Mouse (Mus musculus) mature B cell (primary cell): ENCODE results near the gene Pml.

ENCODE experiments used
- in situ Hi-C: fragments of 300-500 bp; cut with MboI; formaldehyde crosslinking; loops from 2 replicates; pipeline ENCODE4 v1.14.3; 2019

Gene Pml

DNA sequence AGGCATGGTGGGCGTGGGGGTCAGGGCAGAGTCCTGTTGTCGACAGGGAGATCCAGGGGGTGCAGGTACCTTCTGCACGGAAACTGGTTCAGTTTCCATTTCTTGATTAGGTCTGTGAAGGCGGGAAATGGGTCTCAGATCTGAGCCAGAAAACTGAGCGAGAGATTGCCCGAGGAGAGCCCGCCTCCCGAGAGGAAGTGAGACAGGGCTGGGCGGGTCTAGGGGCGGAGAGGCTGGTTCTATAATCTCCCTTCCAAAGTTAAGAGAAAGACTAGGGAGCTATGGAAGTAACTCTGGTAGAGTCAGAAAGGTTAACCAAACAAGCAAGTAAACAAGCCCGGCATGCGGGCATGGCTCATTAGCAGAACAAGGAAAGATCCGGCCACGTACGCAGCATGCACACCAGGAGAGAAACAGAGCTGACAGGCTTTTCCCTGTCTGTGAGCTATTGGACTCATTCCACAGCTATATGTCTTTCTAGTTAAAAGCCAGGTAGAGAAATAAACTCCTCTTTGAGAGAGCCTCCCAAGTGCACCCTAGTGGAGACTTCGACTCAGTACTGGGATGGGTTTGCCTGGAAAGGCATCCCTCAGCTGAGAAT, at the start of gene Pml:
TSS of gene Pml (minus strand) at position 195 of the 601 bp plus-strand sequence.
- in situ Hi-C loops: no loop called here

GRCm38 (mm10) chr9:58297961-58298477, 48.4 kb upstream of the Pml start:
- in situ Hi-C loops: no loop called here

GRCm38 (mm10) chr9:58297065-58297464, 47.5 kb upstream of the Pml start:
- in situ Hi-C loops: no loop called here

GRCm38 (mm10) chr9:58295766-58296361, 46.3 kb upstream of the Pml start:
- in situ Hi-C loops: no loop called here

GRCm38 (mm10) chr9:58295345-58295744, 45.8 kb upstream of the Pml start:
- in situ Hi-C loops: no loop called here

- in situ Hi-C loops: no loop called here
These were observed 44.9 kb upstream of the Pml start for GRCm38 (mm10) chr9:58294527-58294926.

GRCm38 (mm10) chr9:58289901-58290300, 40.3 kb upstream of the Pml start:
- in situ Hi-C loops: no loop called here

GRCm38 (mm10) chr9:58289090-58289489, 39.5 kb upstream of the Pml start:
- in situ Hi-C loops: no loop called here

DNA sequence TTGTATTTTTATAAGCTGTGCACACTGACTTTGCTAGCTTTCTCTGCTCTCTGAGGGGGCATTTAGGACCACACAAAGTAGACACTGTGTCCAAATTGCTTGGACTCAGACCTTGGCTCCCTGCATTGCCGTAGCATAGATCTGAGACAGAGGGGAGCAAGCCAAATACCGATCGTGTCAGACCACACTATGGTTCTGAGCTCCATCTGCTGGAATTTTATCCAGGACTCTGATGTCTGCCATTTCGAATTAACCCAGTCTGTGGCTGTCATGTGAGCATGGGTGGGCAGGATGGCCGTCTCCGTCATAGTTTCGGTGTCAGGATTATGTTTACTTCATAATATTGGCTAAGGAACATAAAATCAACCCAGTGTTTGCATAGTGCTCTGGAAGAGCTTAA, 33.8 kb upstream of the Pml start:
- in situ Hi-C loops: loop anchor here (5.0 kb wide), 1 partner anchor 41 kb away; no protein-coding TSS in a partner anchor

DNA sequence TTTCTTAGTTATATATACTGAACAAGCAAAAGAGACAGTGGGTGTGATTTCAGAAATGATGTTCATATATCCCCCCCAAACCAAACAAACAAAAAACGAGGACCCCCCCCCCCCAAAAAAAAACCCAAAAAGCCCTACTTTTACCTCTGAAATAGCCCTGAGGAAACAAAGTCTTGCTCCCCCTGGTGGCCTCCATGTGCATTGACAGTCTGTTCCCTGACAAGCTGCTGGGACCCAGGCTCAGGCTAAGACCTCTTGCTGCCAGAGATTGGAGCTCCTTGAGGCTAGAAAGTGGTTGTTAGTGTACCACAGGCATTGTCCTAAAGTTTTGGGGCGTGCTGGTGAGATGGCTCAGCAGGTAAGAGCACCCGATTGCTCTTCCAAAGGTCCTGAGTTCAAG, 32.0 kb upstream of the Pml start:
- in situ Hi-C loops: loop anchor here (5.0 kb wide), 1 partner anchor 39 kb away; no protein-coding TSS in a partner anchor

DNA sequence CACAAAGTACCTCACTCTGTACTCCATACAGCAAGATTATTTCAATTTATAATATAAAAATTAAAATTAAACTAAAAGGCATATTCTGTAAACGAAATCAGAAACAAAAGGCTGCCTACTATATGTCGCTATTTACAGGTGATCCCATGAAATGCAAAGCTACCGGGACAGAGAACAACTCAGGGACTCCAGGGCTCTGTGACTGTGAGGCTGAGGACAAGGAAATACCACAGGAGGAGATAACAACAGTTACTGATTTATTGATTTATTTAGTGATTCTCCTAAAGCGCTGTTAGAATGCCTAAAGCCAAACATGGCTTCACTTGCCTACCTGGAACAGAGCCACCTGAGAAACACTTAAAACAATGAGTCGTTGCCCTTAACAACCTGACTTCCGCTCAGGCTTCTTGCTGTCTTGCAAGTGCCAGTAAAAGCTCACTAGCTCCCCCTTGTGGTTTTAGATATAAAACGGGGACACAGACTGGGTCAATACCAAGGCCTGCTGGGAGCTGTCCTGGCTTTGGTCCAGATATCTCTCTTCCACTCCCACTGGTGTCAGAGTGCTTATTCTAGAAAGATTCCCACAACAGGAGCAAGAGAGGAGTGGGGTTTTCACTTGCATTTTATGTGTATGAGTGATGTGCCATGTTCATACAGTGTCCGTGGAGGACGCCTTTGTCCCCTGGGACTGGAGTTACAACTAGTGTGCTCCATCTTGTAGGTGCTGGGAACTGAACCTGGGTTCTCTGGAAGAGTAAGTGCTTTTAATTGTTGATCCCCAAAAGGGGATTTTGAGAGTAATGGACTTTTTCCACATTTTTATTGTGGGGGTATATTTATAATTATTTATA, 30.9 kb upstream of the Pml start:
- in situ Hi-C loops: loop anchor here (5.0 kb wide), 1 partner anchor 38 kb away; no protein-coding TSS in a partner anchor

DNA sequence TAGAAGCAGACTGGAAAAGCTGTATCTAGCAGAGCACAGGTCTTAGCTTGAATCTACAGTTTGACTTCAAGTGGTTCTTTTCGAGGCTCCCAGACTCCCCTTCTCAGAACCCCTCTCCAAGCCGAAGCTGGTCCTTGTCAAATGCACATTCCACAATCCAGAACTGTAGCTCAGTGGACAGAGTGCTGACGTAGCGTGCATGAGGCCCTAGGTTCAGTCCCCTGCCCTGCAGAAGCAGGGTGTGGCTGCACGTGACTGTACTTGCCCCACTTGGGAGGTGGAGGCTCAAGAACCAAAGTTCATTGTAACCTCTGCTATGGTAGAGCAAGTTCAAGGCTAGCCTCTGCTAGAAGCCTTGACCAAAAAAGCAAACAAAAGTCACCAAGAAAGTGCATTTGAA, 30.2 kb upstream of the Pml start:
- in situ Hi-C loops: loop anchor here (5.0 kb wide), 1 partner anchor 37 kb away; no protein-coding TSS in a partner anchor

DNA sequence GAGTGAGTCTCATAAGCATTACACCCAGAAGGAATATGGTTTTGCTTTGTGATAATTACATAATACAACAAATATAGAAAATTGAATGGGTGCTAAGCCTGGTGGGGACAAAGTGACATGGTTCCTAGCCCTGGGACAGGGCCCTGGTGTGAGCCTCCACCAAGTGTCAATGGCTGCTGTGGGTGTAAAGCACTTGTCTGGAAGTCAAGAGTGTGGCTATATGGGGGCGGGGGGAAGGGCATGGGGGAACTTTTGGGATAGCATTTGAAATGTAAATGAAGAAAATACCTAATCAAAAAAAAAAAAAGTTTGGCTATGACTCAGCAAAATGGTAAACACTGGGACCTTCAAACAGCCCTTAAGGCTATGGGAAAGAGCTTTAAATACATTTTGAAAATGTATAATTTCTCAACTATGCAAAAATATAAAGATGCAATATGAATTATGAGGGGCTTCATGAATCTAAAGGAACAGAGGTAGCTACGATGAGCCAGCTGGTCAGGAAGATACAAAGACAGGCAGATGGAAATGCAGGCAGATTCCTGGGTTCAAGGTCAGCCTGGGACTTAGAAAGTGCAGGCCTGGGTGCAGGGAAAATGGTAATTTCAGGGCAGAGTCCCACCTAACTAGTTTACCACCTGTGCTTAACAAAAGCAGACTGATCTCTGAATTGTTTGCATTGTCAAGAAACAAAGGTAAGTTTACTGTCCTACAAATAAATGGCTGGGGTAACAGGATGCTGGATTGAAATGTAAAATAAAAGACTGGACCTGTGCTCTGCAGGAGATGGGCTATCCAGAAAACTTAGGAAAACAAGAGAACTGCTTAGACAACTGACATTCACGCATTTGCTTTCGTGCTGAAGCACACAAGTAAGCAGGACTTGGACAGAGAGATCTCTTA, 29.5 kb upstream of the Pml start:
- in situ Hi-C loops: no loop called here

DNA sequence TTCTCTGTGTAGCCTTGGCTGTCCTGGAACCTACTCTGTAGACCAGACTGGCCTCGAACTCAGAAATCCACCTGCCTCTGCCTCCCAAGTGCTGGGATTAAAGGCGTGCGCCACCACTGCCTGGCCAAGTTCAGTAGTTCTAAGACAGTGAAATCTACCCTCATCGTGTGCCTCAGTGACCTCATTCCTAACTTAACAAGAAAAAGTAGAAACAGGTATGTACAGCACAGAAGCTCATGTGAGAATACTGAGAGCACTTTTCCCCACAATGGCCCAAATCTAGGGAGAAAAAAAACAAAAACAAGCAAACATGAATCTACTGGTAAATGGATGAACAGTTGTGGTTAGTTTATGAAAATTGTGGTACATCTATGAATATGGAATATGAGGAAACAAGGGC, 28.7 kb upstream of the Pml start:
- in situ Hi-C loops: no loop called here

DNA sequence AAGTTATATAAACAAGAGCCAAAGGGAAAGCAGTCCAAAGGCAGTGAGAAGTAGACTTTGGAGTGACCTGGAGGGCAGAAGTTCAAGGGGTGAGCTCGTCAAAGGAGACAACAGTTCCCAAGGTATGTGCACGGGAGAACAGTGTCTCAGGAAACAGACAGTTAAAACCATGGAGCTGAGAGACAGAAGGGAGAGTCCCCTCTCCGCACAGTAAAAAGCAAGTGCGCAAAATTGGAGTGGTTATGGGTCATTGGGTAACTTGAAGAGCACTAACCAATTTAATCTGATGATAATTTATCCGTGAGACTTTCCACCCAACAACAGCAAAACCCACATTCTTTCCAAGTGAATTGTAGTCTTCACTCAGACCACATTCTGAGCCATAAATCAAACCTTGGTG, 26.8 kb upstream of the Pml start:
- in situ Hi-C loops: no loop called here

- in situ Hi-C loops: no loop called here
These were observed 26.2 kb upstream of the Pml start for GRCm38 (mm10) chr9:58275797-58276196.

- in situ Hi-C loops: no loop called here
These were observed 25.7 kb upstream of the Pml start for GRCm38 (mm10) chr9:58275115-58275774.

DNA sequence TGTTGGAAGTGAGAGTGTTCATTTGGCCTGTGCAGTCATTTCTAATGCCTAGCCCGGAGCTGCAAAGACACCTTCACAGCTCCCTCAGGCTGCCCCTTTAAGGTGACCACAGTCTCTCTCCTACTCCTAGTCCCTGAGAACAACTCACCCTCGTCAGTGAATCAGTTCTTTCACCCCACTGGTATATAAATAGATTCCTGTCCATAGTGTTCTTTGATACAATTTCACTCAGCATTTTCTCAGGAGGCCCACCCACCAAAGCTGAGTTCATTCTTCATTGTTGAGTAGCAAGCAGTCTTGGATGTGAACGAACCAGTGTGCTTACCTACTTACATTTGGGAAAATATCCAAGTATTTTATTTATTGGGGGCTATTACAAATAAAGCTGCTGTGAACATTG, 25.0 kb upstream of the Pml start:
- in situ Hi-C loops: no loop called here

DNA sequence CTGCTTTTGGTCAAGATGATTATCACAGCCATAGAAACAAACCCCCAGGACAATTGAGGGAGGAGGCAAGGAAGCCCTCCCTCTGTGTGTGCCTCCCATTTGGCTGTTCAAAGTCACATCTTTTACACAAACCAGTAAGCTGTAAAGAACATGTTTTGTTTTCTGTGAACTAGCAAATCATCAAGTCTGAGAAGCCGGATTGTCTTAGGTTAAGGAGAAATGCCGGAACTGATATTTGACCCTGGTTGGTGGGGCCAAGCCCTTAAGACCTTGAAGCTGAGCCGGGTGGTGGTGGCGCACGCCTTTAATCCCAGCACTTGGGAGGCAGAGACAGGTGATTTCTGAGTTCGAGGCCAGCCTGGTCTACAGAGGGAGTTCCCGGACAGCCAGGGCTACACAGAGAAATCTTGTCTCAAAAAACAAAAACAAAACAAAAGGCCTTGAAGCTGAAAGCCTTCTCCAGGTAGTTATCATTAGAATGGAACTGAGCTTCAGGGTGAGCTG, 24.6 kb upstream of the Pml start:
- in situ Hi-C loops: no loop called here

- in situ Hi-C loops: no loop called here
These were observed 23.3 kb upstream of the Pml start for GRCm38 (mm10) chr9:58272855-58273254.

DNA sequence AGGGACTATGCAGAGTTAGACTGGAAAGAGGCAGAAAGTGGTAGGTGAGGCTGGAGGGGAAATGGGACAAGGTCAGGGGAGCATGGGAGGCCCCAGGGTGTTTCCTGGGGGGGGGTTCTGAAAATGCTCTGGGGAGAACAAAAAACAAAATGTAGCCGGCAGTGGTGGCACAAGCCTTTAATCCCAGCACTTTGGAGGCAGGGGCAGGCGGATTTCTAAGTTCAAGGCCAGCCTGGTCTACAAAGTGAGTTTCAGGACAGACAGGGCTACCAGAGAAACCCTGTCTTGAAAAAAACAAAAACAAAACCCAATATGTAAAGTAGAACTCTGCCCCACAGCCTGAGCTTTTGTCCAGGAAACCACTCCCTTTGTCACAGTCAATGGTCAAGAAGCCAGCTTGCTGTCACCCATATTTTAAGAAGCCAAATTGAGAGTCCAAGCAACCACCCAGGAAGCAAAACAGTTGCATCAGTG, 22.5 kb upstream of the Pml start:
- in situ Hi-C loops: no loop called here
